Mouse (Mus musculus): Measurements from ENCODE around the gene Dnm2. TPM values are rescaled to one million over a fixed set of nuclear protein-coding genes. Genes with fewer than 3 reads are reported as not detected.
"Not testable (repeated sequence)": the region's sequence is repeated elsewhere in the genome, so short reads cannot be mapped to it uniquely, and the experiment has no call there.

Gene Dnm2
- total RNA-seq, 2 experiments from 2014 or later = 94.9 to 131 TPM

DNA sequence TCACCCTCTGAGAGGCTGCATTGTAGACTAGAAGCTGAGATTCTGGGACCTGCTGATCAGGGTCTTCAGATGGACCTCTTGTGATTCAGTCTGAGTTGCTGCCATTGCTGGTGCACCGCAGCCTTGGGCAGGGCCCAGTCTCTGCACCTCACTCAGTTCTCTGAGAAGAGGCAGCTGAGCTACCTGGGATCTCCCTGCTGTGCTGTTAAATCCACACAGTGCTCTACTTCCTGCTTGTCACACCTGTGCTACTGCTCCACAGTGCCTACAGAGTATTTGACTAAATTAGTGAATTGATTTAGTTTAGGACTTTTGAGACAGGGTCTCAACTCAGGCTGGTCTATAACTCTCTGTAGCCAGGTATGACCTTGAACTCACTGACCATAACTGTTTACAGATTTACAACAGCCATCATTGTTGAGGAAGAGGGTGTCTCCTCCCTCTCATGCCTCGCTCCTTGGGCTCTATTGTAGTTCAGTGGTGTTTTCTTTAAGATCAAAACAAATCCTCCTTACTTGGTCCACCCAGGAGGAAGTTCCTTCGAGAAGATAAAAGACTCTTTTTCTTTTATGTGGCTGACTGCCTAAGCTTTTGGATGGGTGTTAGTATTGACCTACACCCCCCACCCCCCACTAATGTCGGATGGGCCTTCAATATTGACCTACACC, 30.5 kb downstream of the Dnm2 start:
- no peak for ATAC-seq (ENCODE audit: poor library complexity, severe bottlenecking)

DNA sequence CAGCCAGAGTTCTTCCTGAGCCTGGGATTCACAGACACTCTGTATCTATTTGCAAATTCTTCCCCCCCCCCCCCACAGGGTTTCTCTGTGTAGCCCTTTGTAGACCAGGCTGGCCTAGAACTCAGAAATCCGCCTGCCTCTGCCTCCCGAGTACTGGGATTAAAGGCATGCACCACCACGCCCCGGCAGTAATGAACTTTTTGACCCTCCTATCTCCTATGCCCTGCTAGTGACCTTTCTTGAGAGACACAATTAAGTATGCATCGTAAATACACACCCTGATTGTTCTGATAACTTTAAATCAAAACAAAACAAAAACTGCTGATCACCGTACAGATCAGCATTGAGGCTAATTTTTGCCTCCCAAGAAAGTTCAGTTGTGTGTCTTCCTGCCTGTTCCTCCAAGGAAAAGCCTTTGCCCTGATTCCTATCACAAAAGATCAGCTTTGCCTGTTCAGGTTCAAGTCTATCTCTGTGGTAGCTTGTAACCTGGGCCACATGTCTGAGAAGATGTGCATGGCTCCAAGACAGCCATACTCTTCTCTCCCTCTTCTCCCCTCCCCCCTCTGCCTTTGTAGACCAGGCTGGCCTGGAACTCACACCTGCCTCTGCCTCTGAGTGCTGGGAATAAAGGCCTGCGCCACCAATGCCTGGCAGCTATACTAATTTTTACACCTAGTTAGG, 31.7 kb downstream of the Dnm2 start:
- no peak for ATAC-seq (ENCODE audit: poor library complexity, severe bottlenecking)

DNA sequence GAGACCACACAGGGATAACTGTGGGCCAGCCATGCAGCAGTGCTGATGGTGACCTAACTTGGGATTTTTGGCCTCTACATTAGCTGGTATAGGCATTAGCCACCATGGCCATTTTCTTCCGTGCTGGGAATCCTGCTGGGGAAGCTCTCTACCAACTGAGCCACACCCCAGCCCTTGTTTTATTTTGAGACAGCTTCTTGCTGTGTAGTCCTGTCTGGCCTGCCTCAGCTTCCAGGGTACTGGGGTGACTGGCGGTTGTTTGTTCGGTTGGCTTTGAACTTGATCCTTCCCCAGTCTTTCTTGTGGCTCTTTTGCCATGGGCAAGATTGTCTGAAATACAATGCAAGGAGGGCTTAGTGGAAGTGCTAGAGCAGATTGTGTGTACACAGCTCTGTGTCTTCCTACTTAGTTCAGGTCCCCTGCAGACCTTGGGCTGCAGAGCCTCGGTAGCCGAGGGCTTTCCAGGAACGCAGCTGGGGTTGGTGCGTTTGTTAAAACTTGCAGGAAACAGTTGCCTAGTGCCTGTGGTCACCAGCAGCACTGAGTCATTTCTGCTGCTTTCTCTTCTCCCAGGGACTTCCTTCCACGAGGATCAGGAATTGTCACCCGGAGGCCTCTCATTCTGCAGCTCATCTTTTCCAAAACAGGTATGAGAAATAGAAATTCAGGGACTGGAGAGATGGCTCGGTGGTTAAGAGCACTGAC, 32.4 kb downstream of the Dnm2 start:
- ATAC-seq (ENCODE audit: poor library complexity, severe bottlenecking) = no peak

DNA sequence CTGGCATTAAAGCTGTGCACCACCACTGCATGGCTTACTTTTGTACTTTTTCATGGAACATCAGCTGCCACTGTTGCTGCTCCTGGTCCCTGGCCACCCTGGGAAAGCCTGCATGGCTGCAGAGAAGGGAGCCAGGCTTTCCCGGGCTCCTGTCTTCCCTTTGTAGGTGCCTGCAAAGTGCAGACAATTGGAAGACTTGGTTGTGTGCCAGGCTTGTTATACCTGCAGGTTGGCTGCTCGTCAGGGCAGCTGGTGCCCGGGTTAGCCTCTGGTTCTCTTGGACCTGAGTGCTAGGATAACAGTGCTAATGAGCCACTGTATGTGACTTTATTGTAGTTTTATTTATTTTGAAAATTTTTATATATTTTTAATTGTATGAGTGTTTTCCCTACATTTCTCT, 34.1 kb downstream of the Dnm2 start:
- no peak for ATAC-seq (ENCODE audit: poor library complexity, severe bottlenecking)

DNA sequence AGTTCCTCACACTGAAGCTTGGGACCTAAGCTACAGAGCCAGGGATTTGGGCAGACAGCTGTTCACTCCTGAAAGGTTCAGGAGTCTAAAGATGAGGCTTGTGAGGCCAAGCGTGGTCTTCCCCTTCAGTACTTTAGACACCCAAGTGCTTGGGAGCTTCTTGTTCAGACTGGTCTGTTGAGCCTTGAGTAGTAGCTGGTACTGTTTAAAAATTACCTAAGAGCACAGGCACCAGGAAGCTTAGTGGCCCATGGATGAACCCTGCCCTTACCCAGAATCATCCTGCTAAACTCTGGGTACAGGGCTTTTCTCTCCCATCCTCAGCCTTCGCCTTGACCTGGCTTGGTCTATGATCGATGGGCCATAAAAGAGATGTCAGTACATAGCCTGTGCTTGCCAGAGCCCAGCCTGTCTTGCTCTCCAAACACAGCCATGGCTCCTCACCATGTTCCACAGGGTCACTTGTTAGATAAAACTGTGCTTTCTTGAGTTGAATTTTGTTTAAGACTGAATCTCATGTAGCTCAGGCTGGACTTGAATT, 35.8 kb downstream of the Dnm2 start:
- no peak for ATAC-seq (ENCODE audit: poor library complexity, severe bottlenecking)

DNA sequence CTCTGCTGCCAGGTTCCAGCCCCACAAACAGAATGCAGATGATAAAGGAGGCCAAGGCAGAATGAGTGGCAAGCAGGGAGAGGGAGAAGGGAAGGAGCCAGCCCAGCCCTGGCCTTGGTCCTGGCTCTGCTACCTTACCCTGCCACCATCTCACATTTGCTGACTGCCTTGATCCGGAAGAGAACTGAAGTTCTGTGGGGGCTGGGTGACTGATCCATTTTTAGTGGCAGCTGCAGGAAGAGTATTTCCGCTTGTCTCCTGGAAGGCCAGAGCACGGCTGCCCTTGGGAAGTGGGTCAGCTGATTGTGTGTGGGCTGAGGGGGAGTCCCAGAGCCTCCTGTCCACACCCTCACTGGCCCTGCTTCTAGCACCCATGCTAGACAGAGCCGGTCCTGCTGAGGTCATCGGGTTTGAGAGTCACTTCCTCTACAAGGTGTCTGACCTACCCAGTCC, 38.5 kb downstream of the Dnm2 start:
- ATAC-seq (ENCODE audit: poor library complexity, severe bottlenecking) = peak; percentile 92

DNA sequence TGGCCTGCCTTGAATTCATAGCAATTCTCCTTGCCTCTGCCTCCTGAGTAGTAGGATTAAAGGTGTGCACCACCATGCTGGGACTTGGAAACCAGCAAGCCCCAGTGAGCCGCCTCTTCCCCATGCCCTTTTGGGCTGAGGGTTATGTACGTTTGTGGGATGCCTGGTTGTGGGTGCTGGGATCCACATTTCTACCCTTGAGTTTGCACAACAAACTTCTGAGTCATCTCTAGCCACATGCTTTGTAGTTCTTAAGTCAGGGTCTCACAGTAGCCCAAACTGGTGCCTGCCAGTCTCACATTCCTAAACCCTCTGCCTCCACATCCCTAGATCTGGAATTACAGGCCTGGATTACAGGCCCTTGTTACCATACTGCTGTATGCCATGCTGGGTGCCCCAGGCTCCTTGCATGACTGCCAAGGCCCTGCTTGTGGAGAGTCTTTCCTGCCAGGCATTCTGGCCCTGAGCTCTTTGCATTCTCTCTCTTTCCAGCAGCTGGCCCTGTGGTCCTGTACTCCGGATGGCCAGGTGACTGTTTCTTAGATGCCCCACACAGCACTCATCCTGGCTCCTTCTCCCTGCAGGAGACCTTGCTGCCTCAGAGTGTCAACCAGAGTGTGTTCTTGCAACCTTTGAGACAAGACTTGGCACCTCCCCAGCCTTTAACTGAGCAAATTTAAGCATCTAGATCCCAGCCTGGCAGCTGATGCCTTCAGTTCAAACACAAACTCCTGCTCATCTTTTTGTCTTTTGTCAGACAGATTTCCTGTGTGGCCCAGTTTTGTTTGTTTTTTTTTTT, 39.3 kb downstream of the Dnm2 start:
- no peak for ATAC-seq (ENCODE audit: poor library complexity, severe bottlenecking)

DNA sequence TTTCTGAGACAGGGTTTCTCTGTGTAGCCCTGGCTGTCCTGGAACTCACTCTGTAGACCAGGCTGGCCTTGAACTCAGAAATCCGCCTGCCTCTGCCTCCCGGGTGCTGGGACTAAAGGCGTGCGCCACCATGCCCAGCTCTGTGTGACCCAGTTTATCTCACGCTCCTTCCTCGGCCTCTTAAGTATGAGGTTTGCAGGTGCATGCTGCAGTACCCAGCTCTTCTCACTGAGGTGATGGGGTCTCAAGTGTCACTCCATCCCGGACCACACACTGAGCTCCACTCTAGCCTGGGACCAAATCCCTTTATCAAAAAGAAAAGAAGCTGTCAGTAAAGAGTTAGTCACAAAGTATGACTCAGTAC, 39.8 kb downstream of the Dnm2 start:
- ATAC-seq (ENCODE audit: poor library complexity, severe bottlenecking) = not testable (repeated sequence)

DNA sequence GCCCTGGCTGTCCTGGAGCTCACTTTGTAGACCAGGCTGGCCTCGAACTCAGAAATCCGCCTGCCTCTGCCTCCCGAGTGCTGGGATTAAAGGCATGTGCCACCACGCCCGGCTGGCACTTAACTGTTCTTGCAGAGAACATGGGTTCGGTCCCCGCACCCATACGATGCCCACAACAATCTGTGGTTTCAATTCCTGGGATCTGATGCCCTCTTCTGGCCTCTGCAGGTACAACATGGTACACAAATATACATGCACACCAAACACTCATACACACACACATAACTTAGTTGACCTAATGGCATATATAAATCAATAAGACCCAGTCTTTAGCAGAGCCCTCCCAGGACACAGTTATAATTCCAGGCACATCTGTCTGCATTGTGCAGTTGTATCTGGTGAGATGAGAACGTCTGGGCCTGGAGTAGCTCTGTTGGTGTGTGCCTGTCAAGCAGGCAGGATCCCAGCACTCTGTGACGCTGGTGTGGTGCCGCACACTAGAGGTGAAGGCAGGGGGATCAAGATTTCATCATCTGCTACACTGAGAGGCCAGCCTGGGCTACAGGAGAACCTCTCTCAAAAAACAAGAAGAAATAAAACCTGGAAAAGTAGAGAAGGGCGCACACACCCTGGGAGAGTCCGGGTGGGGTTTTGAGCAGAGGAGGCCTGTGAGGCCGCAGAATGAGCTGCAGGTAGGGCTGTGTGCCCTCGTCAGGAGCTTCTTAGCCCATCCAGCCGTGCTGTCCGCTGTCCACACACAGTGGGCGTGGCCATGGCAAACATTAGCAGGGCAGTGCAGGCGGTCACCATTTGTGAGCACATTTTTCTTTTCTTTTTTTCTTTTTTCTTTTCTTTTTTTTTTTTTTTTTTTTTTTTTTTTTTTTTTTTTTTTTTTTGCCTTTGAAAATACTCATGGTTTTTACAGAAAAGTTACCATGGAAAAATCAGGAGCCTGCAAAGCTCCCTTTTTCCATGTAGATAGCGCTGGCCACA, 44.6 kb downstream of the Dnm2 start:
- ATAC-seq (ENCODE audit: poor library complexity, severe bottlenecking) = peak; percentile 77

DNA sequence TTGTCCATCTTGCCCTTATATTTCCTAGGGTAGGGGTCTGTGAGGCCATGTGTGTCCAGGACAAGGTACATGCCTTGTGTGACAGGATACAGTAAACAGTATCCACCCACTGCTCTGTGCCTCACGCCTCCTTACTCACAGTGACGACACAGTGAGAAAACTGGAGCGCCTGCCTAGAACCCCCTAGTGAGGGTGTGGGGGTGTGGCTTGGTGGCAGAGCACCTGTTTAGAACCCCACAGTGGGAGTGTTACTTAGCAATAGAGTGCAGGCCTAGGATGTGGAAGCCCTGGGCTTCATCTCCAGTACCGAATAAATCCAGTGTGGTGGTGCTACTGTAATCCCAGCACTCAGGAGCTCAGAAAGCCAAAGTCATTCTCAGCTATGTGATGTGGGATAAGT, 48.2 kb downstream of the Dnm2 start:
- no peak for ATAC-seq (ENCODE audit: poor library complexity, severe bottlenecking)

DNA sequence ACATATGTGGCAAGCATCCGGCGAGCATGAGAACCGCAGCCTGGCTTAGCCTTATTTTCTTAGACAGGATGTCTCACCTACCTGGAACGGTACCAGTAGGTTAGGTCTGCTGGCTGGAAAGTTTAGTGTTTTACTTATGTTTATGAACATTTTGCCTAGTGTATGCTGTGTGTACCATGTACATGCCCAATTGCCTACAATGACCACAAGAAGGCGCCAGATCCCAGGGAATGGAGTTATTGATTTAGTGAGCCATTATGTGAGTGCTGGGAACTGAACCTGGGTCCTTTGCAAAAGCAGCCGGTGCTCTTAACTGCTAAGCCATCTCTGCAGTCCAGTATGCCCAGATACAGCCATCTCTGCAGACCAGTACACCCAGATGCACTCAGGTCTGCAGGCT, 53.0 kb downstream of the Dnm2 start:
- no peak for ATAC-seq (ENCODE audit: poor library complexity, severe bottlenecking)

DNA sequence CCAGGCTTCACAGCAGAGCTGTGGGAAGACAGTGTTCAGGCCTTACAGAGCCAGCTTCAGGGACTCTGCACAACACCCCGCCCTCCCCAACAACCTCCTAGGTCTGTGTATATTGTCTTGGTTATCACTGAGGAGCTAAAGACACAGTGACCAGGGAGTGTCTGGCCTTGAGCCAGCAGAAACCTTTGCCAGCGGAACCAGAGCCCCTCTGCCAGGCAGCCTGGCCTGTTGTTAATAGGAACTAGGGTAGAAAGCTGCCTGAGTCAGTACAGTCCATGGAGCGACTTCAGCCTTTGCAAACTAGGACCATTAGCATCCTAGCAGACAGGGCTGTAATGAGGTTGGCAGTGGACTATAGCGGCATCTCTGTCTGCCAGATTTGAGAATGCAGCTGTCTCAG, 59.4 kb downstream of the Dnm2 start:
- ATAC-seq (ENCODE audit: poor library complexity, severe bottlenecking) = no peak

DNA sequence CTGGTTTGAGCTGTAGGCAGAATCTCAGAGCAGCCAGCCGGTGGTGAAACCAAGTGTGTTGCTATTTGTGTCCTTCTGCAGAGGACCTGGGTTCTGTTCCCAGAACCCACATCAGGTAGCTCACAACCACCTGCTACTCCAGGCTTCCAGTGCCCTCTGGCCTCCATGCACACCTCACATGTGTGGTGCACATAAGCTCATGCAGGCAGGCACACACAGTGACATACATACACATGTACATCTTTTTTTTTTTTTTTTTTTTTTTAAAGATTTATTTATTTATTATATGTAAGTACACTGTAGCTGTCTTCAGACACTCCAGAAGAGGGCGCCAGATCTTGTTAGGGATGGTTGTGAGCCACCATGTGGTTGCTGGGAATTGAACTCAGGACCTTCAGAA, 63.5 kb downstream of the Dnm2 start:
- not testable (repeated sequence) for ATAC-seq (ENCODE audit: poor library complexity, severe bottlenecking)

DNA sequence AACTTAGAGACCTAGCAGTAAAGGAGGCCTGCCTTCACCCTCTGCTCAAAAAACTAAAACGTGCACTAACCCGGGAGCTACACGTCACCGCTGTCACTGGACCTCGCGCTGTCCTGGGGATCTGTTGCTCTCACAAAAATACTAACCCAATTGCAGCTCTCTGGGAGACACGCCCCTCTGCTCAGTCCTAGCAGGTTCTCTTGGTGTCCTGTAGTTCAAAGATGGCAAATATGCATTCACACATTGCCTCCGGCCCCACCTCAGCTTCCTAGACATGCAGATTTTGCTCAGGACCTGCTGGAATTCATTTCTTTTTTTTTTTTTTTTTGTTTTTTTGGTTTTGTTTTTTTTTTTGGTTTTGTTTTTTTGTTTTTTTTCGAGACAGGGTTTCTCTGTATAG, 66.0 kb downstream of the Dnm2 start:
- no peak for ATAC-seq (ENCODE audit: poor library complexity, severe bottlenecking)

DNA sequence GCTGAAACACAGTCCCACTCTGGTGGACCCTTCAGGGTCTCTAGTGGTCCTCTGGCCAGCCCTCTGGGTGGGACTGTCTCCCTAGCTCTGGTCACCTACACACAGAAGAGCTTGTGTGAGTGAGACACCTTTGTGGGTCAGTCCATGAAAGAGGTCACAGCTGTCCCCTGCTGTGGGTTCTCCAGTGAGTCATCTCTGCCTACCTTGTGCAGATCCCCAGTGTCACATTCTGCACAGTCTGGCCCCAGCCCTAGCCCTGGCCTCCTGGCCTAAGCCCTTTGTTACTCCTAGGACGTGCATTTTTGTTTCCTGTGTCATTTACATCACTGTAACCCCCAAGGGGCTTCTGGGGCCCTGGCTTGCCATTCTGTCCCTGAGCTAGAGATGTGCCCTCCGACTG, 69.2 kb downstream of the Dnm2 start:
- no peak for ATAC-seq (ENCODE audit: poor library complexity, severe bottlenecking)

DNA sequence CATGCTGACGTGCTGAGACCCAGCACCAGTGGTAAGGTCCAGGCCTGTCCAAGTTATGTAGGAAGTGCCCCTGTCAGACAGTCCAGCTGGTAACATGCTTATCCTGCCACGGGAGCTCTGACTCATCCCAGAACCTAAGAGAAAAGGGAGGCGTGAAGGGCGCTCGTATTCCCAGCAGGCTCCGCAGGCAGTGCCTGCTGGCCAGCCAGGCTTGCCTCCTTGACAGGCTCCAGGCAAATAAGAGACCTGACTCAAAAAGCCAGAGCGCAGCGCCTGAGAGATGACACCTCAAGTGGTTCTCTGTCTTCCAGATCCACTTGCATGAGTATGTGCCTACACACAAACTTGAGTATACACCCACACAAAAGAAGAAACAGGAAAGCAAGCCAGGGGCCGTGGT, 70.0 kb downstream of the Dnm2 start:
- ATAC-seq (ENCODE audit: poor library complexity, severe bottlenecking) = no peak

DNA sequence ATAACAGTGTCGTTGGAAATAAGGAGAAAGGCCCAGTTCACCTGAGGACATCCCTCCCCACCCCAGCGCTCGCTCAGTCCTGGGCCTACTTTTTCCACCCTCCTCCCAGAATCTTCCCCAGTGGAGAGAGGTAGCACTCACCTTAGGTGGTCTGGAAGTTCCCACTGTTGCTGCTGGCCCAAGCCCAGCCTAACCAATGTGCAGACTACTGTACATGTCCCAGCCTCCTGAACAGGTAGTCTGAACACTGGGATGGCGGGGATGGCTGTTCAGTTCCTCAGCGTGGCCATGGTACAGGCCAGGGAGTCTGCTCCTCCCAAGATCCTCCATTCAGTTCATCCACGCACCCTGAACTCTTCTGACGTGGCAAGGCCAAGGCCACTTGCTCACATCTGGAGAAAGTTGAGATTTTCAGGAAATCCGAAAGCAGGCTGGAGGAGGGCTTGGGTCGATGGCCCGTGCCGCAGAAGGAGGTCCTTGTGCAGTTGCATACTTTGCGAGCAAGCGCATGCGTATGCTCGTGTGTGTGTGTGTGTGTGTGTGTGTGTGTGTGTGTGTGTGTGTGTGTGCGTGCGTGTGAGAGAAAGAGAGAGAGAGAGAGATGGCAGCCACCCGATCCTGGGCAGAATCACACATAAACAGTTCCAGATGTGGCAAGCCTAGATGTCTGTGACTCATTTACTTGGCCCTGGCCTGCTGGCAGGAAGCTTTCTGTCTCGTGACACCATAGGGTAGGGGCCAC, 71.8 kb downstream of the Dnm2 start:
- ATAC-seq (ENCODE audit: poor library complexity, severe bottlenecking) = no peak

DNA sequence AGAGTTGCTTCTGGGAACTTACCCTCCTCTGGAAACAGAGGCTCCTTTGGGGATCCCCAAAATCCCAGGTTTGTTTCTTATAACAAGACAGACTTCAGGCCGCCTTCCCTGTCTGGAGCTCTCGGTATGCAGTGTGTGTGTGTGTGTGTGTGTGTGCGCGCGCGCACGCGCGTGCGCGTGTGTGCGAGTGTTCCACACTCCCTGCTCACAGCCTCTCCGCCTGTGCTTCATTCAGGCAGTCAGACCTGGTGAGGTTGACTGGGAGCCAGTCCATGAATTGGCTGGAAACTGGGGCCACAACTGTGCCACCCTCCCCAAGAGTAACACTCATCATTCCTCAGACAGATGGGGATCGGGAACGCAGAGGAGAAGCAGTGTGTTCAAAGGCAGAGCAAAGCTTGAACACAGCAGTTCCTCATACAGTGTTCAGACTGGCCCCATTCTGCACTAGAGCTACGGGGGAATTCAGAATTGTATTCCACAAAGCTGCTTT, 72.4 kb downstream of the Dnm2 start:
- no peak for ATAC-seq (ENCODE audit: poor library complexity, severe bottlenecking)

DNA sequence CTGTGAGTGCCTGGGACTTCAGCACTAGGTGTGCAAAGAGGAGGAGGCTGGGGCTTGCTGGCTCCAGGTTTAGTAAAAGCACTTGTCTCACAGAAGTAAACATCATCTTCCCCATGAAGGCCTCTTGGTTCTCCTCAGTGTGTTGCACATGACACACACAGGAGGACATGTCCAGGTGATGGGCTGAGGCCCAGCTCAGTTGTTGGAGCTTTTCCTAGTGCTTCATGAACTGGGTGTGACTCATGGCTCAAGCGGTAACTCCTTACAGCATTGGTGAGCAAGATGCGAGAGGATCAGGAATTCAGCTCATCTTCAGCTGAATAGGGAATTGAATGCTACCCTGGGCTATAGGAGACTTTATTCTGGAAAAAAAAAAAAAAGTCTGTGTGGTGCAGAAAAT, 73.0 kb downstream of the Dnm2 start:
- no peak for ATAC-seq (ENCODE audit: poor library complexity, severe bottlenecking)
